Mouse (Mus musculus) forebrain, postnatal 0 days (tissue): ENCODE data around the gene Midn. TPM values are rescaled to one million over a fixed set of nuclear protein-coding genes. Genes with fewer than 3 reads are reported as not detected.

ENCODE experiments used
- ATAC-seq: fragments of 200-750 bp; cut with Nextera tagmentation; 2 replicates; pipeline ENCODE4 v1.8.0; 2017; ENCODE audit warnings: mild to moderate bottlenecking, moderate library complexity
- DNase-seq: peaks from one replicate; pipeline ENCODE4 v3.0.0-alpha.2; 2015
- H3K27ac ChIP-seq: fragments of 300-500 bp; sonication (generic); 2 replicates; pipeline ENCODE4 v1.5.1; 2014; ENCODE audit warnings: low read depth, mild to moderate bottlenecking, antibody characterized with exemption, low read length, moderate library complexity, mixed read lengths
- H3K27me3 ChIP-seq: fragments of 300-500 bp; sonication (generic); 2 replicates; pipeline ENCODE4 v1.6.1; 2014; ENCODE audit warnings: mild to moderate bottlenecking, low read length, mixed read lengths; ENCODE audit not compliant: insufficient read depth
- H3K36me3 ChIP-seq: fragments of 300-500 bp; sonication (generic); 2 replicates; pipeline ENCODE4 v1.6.1; 2014; ENCODE audit warnings: mild to moderate bottlenecking, moderate library complexity; ENCODE audit not compliant: insufficient read depth
- H3K4me1 ChIP-seq: fragments of 300-500 bp; sonication (generic); 2 replicates; pipeline ENCODE4 v1.6.1; 2014; ENCODE audit warnings: antibody characterized with exemption; ENCODE audit not compliant: insufficient read depth
- H3K4me2 ChIP-seq: fragments of 300-500 bp; sonication (generic); 2 replicates; pipeline ENCODE4 v1.6.1; 2014; ENCODE audit warnings: low read depth, mild to moderate bottlenecking, moderate library complexity
- H3K4me3 ChIP-seq: fragments of 300-500 bp; sonication (generic); 2 replicates; pipeline ENCODE4 v1.5.1; 2014; ENCODE audit warnings: low read depth, low read length, mixed read lengths
- H3K9ac ChIP-seq: fragments of 300-500 bp; sonication (generic); 2 replicates; pipeline ENCODE4 v1.6.1; 2014; ENCODE audit warnings: mild to moderate bottlenecking
- H3K9me3 ChIP-seq: fragments of 300-500 bp; sonication (generic); 2 replicates; pipeline ENCODE4 v1.6.1; 2016; ENCODE audit warnings: low read length
- CTCF ChIP-seq: sonication (generic); IDR thresholded peaks from 2 replicates; pipeline ENCODE4 v1.5.1; 2016; ENCODE audit warnings: antibody characterized with exemption, control low read depth, low read depth
- WGBS: fragments of 180-500 bp; shearing (Covaris S2); extraction: QIAGEN DNeasy Blood & Tissue Kit; methylation state at CpG from one replicate; pipeline ENCODE4 v1.1.7; 2014; 5-methylcytosine and 5-hydroxymethylcytosine counted together
- polyA plus RNA-seq: library from polyadenylated mRNA; unstranded; fragments of >200 nt; fragmentation: Nextera tagmentation; extraction: Ambion mirVana; gene quantifications from 2 replicates; pipeline ENCODE4 v1.2.1, GENCODE M21; 2015
- total RNA-seq: library from RNA; depleted of rRNA; stranded (reverse); fragments of >200 nt; gene quantifications from 2 replicates; pipeline ENCODE4 v1.2.3, GENCODE M21; 2014

Midn gene
- total and polyA plus RNA-seq, 2 experiments from 2014 or later, result 19.3 to 120 TPM

DNA sequence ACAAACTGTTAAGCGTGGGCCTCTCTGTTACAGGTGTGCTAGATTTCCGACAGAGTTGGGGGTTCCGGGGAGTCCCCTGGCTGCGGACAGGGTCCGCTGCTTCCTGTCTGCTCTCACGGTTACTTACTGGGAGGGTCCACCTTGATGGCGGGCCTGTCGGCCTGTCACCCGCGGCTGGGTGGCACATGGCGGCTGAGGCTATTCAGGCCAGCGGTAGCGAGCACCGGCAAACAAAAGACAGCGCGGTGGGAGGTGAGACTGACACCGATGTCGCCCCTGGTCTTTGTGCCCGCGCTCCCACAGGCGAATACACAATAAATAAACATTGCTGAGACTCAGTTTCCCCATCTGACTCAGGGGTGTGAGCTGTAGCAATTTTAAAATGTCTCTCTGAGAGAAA is 41.9 kb downstream of the Midn start:
- WGBS, result 8% methylated on average over 21 of the region's 21 CpGs
- peak overlapping the region; percentile 77 for H3K9ac ChIP-seq
- no peaks in the 10 kb centered on the region for H3K9me3 ChIP-seq
- H3K4me2 ChIP-seq, result peak overlapping the region; percentile 74
- H3K4me3 ChIP-seq, result peak overlapping the region; percentile 43
- TF ChIP-seq CTCF, result no peak
- ATAC-seq (peak; percentile 15; the same call in 1 of the 2 replicates), DNase-seq (peak; percentile 49)
- H3K4me1 ChIP-seq, result peaks cover 8% of the 10 kb centered on the region; the same call in 1 of the 2 replicates
- H3K27me3 ChIP-seq, result no peaks in the 10 kb centered on the region
- H3K27ac ChIP-seq, result peak overlapping the region; percentile 91
- H3K36me3 ChIP-seq, result peaks cover 20% of the 10 kb centered on the region

DNA sequence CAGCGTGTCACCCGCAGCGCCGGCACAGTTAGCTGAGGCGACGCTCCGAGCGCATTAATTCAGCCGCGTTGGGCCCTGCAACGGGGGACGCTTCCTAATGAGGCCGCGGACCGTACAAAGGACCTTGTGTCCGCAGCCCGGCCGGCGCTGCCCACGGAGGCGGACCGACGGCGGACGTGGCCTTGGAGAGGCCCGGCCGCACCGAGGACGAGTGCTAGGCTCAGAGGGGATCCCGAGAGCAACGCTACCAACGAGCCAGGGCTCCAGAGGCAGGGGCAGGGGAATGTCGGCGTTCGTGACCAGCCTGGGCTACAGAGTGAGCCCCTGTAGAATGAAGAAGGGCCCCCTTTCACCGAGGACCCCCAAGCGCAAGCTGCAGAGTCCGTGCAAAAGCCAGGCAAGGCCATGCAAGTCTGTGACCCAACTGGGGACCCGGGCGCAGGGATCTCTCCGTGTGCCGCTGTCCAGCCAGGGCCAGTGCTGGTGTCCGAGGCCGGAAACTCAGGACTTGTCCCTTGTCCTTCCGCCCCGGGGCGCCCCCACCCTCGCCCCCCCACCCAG is 42.5 kb downstream of the Midn start:
- Histone ChIP-seq H3K9ac (peak overlapping the region; percentile 77), H3K4me3 (peak overlapping the region; percentile 43), H3K27me3 (no peaks in the 10 kb centered on the region), H3K4me1 (peaks cover 8% of the 10 kb centered on the region; the same call in 1 of the 2 replicates), H3K27ac (peak overlapping the region; percentile 91), H3K9me3 (no peaks in the 10 kb centered on the region), H3K36me3 (peaks cover 20% of the 10 kb centered on the region), H3K4me2 (peak overlapping the region; percentile 74)
- DNase-seq (peak; percentile 79), ATAC-seq (peak; percentile 80)
- WGBS, result 4% methylated on average over 48 of the region's 48 CpGs
- TF ChIP-seq CTCF, result no peak

DNA sequence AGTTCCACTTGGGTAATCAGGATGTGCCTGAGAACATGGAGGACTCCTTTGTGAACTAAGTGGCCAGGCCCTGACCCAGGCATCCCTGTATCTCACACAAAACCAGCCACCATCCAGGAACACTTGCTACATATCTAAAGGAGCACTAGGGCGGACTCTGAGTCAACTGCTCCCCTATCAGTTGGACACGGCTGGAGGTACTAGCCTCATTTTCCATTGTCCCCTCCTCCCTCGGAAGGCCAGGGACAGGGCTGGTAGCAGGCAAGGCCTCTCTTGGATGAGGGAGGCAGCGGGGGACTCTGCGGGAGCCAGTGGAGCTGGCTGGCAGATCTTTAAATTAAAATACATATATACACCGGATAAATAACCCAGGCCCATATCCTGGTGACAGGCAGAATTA is 45.9 kb downstream of the Midn start:
- H3K9me3 ChIP-seq, result no peaks in the 10 kb centered on the region
- peaks cover 2% of the 10 kb centered on the region; the same call in 1 of the 2 replicates for H3K36me3 ChIP-seq
- WGBS, result 59% methylated on average over 6 of the region's 6 CpGs
- H3K27me3 ChIP-seq, result no peaks in the 10 kb centered on the region
- no peak for TF ChIP-seq CTCF
- DNase-seq (no peak), ATAC-seq (no peak)
- H3K27ac ChIP-seq, result no peak overlapping the region
- peaks cover 8% of the 10 kb centered on the region; the same call in 1 of the 2 replicates for H3K4me1 ChIP-seq
- no peak overlapping the region for H3K4me3 ChIP-seq
- H3K9ac ChIP-seq, result no peak overlapping the region
- no peak overlapping the region for H3K4me2 ChIP-seq

DNA sequence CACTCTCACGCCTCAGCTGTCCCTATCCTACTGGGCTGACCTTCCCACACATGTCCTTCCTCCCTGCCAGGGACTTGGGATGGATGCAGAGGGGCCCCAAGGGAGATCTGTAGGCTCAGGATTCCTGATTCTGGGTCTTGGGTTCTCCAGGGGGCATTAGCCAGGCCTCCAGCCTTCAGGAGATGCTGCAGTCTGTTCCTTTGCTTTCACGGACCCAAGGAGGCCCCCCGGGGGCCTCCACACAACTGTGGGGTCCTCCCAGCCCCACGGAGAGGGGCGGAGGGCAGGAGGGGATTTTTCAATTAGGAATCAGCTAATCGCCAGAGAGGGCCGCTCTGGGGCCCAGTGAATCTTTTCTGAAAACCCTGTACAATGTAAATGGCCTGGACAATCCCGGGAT is 46.4 kb downstream of the Midn start:
- whole genome bisulfite sequencing, result 20% methylated on average over 8 of the region's 8 CpGs

DNA sequence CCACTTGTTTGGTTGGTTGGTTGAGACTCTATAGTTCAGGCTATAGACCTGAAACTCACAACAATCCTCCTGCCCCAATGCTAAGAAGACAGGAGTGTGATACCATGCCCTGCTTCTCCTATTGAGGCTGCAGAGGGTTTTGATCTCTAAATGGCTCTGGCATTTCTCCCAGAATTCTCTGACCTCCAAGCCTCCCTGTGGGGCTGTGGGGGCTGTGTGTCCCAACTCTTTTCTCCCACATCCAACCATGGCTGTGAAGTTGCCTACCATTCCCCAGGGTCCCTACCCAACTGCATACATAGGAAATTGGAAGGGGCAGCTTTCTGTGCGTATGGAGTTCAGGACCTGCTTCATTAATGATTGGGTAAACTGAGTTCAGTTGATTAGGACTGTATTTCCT is 48.1 kb downstream of the Midn start:
- WGBS, result 84% methylated on average over 1 of the region's 1 CpGs
- Histone ChIP-seq H3K4me3 (no peak overlapping the region), H3K9me3 (no peaks in the 10 kb centered on the region), H3K27me3 (no peaks in the 10 kb centered on the region), H3K27ac (no peak overlapping the region), H3K4me1 (no peaks in the 10 kb centered on the region), H3K9ac (no peak overlapping the region), H3K36me3 (no peaks in the 10 kb centered on the region), H3K4me2 (no peak overlapping the region)
- TF ChIP-seq CTCF, result no peak
- no peak for DNase-seq
- no peak for ATAC-seq

More for the DNA sequence above, 46.4 kb downstream of the Midn start:
- Histone ChIP-seq H3K4me2 (no peak overlapping the region), H3K27me3 (no peaks in the 10 kb centered on the region), H3K27ac (no peak overlapping the region), H3K4me3 (no peak overlapping the region), H3K4me1 (peaks cover 8% of the 10 kb centered on the region; the same call in 1 of the 2 replicates), H3K9me3 (no peaks in the 10 kb centered on the region), H3K9ac (no peak overlapping the region), H3K36me3 (no peaks in the 10 kb centered on the region)
- ATAC-seq (no peak), DNase-seq (no peak)
- TF ChIP-seq CTCF, result no peak

DNA sequence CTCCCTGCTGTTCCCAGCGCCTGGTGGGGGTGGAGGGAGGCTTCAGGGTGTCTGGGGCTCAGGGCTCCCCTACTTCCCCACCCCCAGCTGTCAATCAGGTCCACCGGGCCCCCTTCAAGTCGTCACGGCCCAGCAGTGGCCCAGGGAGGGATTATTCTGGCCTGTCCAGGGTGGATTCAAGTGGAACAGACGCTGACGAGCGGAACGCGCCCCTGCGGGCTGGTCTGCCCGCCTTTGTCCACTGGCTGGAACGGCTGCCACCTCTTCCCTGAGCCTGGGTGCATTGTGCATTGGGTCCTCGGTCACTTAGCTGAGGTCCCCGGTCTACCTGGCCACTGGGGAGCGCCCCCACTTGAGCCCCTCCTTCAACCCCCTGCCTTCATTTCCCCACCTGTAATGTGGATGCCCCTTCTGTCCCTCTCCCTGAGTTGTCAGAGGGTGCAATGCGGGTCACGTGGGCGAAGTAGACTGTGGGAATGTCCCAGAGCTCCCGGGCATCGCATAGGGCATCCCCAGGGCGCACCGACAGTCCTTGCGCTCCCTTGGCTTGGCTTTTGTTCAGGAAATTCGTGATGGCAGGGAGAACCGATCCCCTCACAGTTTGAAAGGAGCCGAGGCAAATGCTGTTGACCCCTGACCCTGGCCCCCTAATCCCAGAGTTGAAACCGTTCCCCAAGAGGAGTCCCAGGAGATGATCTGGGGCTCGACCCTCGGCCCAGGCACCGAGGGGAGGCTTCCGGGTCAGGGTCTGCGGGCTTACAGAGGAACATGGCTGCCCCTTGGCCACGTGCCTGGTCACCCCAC is 48.9 kb downstream of the Midn start:
- no peak for ATAC-seq
- Histone ChIP-seq H3K4me3 (no peak overlapping the region), H3K4me1 (no peaks in the 10 kb centered on the region), H3K4me2 (no peak overlapping the region), H3K27ac (no peak overlapping the region), H3K9ac (no peak overlapping the region), H3K36me3 (no peaks in the 10 kb centered on the region), H3K9me3 (no peaks in the 10 kb centered on the region), H3K27me3 (no peaks in the 10 kb centered on the region)
- WGBS, result 42% methylated on average over 33 of the region's 33 CpGs
- TF ChIP-seq CTCF, result no peak
- DNase-seq, result no peak

DNA sequence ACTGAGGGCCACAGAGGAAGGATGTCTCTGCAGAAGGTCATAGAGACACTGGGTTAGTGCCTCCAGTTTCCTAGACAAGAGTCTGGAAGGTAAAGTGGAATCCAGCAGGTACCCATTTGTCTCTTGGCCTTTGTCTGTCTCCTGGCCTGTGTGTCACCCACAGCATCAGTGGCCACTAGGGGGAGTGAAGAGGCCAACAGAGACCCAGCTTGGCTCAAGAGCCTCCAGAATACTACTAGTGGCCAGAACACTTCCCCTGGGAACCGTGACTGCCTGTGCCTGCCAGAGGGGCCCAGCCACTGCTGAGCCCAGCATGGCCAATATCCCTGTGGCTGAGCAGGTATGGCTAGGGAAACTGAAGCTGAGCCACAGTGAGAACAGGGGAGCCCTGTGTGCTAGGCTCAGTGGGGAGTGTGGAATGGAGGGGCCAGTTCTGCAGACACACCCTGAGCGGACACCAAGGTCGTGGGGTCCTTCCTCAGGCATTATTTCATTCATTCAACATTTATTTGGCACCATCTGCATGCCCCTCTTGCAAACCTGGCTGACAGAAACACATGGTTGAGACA is 51.5 kb downstream of the Midn start:
- DNase-seq, result peak; percentile 73
- TF ChIP-seq CTCF, result peak; percentile 83
- Histone ChIP-seq H3K36me3 (no peaks in the 10 kb centered on the region), H3K4me1 (no peaks in the 10 kb centered on the region), H3K27me3 (no peaks in the 10 kb centered on the region), H3K9me3 (no peaks in the 10 kb centered on the region), H3K27ac (no peak overlapping the region), H3K4me2 (no peak overlapping the region), H3K4me3 (no peak overlapping the region), H3K9ac (no peak overlapping the region)
- ATAC-seq, result peak; percentile 83
- 56% methylated on average over 3 of the region's 3 CpGs for WGBS
